Mouse (Mus musculus) liver, postnatal 0 days (tissue): Measurements from ENCODE around the gene Tmeff2.

ENCODE experiments used
- CTCF ChIP-seq: sonication (generic); IDR thresholded peaks from 2 replicates; pipeline ENCODE4 v1.5.1; 2016; ENCODE audit warnings: antibody characterized with exemption, low read depth
- EP300 ChIP-seq: IDR thresholded peaks from 2 replicates; pipeline ENCODE4 v1.6.1; 2016; ENCODE audit warnings: antibody characterized with exemption, low read depth, mild to moderate bottlenecking

DNA sequence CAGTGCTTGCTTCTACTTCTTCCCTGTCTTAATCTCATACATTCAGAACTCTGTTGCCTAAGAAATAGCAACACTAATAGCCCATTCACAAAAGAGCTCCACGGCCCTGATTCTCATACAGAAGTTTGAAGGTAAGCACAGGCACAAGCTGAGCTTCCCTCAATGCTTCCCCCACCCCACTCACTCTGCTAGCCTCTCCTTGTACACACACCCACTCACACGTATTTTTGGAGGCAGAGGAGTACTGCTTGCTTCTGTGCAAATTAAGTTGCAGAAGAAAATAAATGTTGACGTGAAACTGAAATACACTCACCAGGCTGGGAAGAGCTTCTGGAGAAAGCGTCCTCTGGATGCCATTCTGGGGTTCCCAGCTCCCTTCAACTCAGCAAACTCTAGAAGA, 80.1 kb downstream of the Tmeff2 start:
- no peak for TF ChIP-seq EP300
- no peak for TF ChIP-seq CTCF
